Mouse (Mus musculus) layer of hippocampus, postnatal 25 days (tissue): ENCODE measurements at regions not wholly inside any gene's neighbourhood (a gene's known extent, or its start where the extent isn't known, plus 50 kb on each side); places are given as distances from the start of the nearest gene placed in this dataset.
A peak's percentile ranks its signal among the peaks of the same experiment; 100 is the strongest.

Experiments used
- DNase-seq, 2 experiments: peaks; one replicate each; pipeline ENCODE4 v3.0.0; 2022; ENCODE audit warnings: mixed read lengths in 2 of 2, low spot score in 1 of 2; ENCODE audit errors: extremely low spot score in 1 of 2

DNA sequence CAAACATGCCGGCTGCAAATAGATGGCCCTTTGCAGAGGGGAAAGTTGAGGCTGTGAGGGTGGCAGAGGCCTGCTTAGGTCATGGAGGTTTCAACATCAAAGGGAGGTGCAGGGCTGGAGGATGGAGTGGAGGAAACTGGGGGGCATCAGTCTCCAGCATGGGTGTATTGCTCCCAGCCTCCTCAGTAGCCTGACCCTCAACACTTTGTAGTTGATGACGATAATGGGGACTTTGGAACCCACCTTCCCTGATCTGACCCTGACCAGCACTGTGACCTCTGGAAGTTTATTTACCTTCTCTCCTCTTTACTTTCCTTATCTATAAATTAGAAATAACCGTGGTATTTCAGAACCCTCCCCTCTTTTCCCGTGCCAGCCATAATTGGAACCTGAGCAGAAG is 56.2 kb downstream of the Gm26897 start:
- DNase-seq = no peak

DNA sequence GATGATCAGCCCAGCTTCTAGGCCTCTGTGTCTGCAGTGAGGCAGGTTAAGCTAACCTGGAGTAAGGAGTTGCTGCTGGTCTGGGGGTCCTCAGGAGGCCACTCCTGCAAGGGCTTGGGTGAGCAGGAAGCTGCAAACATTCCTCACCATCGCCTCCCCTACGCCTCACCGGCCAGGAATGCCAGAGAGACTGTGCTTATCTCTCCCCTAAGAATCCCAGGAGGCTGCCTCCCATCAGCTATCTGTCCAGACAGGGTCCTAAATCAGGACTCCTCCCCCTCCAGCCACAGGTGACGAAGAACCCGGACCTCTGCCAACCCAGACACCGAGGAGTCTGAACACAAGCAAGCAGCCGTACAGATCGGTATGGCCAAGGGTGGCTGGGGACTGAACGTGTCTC is 56.8 kb downstream of the Gm26897 start:
- DNase-seq = no peak

DNA sequence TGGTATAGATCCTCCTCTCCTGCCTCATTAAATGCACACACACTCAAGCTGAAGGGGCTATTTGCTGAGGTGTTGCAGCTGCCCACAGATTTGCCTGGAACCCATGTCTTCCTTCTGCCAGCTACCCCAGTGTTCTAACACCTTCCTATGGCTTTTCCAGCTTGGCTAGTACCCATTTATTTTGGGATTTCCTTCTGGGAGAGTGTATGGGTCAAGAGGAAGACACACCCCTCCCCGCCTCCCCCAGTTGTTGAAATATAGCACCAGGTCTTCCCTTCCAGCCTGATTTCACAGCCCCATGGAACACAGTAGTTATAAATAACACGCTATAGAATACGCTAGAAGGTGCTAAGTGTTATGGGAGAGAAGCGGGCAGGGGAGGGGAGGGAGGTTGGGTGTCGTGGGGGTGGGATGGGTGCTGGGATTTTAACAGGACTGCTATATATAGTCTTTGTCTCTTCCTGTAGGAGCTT is 57.4 kb downstream of the Gm26897 start:
- DNase-seq = no peak

- no peak for DNase-seq
Observed at GRCm38 (mm10) chr5:111792746-111793145, 59.0 kb downstream of the Gm26897 start.

- no peak for DNase-seq
Observed at GRCm38 (mm10) chr5:111793178-111793577, 59.5 kb downstream of the Gm26897 start.

DNA sequence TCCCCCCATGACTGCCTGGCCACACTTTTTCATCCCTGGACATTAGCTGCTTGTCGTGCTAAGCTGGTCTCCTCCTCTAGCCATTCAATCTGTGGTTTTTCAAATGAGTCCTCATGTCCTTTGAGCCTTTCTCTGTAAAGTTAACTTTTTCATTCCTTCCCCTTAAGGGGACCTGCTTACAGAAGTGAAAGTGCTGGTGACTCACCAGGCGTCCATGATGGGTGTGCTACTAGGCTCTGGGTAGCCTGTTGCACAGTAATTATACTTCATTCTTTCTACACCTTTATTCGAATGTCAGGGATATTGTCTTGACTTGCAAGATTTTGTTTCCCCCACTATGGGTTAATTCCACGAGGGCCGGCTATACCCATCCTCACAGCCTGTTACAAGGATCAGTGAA is 63.2 kb downstream of the Gm26897 start:
- no peak for DNase-seq

DNA sequence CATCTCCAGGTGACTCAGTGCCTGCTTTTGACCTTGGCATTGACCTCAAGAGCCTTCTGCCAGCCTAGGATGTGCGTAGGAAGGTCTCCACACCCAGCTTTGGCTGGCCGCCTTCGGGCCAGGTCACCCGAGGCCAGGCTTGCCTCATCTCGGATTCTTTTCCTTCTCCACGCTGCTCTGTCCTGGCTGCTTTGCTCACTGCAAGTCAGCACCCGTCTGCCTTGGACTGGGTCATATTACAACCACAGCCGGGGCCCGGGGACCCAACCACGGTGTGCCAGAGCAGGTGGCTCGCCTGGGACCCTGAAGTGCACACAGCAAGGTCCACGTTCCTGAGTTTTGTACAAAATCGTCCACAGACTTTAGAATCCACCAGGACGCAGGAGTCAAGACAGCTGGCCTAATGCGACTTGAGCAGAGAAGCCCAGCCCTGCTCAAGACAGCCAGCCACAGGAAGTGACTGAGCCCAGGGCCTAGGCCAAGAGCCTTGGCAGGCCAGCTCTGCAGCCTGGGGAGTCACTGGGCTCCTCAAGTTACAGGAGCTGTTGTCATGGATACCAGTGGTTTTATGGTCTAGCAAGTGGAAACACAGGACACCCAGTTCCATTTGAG is 66.1 kb downstream of the Gm26897 start:
- no peak for DNase-seq

- no peak for DNase-seq
Observed at GRCm38 (mm10) chr5:111800511-111800910, 66.8 kb downstream of the Gm26897 start.

- DNase-seq = no peak
Observed at GRCm38 (mm10) chr5:111801051-111801450, 67.3 kb downstream of the Gm26897 start.

DNA sequence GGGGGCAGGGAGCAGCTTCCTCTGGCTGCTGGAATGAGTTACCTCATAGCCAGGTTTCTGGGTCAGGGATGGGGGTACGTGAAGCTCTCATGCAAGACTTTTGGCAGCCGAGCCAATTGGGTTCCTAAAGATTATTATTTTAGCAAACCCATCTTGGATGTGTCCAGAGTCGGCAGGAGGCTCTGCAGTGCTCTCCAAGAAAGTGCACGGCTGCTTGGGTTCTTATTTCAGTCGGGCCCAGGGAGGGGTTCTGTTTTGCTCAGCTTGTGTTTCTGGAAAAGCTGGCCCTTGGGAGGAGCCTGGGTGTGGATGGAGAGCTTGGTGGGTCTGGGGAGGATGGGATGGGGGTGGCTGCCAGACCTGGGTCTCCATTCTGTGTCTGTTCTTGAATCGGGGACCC is 70.8 kb downstream of the Gm26897 start:
- no peak for DNase-seq

- no peak for DNase-seq
Observed at GRCm38 (mm10) chr5:111805150-111805549, 71.4 kb downstream of the Gm26897 start.

- no peak for DNase-seq
Observed at GRCm38 (mm10) chr5:111805761-111806191, 72.1 kb downstream of the Gm26897 start.

GRCm38 (mm10) chr5:111810079-111810808 is 76.5 kb downstream of the Gm26897 start:
- no peak for DNase-seq

DNA sequence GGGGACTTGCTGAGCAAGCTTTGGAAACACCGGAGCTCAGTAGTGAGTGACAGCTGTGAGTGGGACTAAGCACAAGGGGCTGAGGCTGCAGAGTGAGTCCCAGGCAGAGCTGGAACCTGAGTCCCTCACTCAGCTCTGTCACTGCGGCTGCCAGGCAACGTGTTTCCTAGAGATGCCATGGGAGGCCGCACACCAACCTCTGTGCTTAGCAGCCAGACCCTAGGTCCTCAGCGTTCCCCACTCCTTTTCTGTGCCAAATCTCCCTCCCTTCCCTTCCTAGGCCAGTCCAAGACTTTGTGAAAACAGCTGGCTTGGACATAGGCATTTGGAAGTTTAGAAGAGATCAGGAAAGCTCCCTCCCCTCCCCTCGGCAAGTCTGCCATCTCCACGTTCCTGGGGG is 78.9 kb downstream of the Gm26897 start:
- peak in 1 of 2 experiments; percentile 30 for DNase-seq

- peak; percentile 51 to 81 for DNase-seq
Observed at GRCm38 (mm10) chr5:111813090-111813753, 79.5 kb downstream of the Gm26897 start.

- DNase-seq = no peak
Observed at GRCm38 (mm10) chr5:111814893-111815760, 81.4 kb downstream of the Gm26897 start.

GRCm38 (mm10) chr5:111820963-111821362 is 87.2 kb downstream of the Gm26897 start:
- no peak for DNase-seq

GRCm38 (mm10) chr5:111822882-111823281 is 89.2 kb downstream of the Gm26897 start:
- no peak for DNase-seq

DNA sequence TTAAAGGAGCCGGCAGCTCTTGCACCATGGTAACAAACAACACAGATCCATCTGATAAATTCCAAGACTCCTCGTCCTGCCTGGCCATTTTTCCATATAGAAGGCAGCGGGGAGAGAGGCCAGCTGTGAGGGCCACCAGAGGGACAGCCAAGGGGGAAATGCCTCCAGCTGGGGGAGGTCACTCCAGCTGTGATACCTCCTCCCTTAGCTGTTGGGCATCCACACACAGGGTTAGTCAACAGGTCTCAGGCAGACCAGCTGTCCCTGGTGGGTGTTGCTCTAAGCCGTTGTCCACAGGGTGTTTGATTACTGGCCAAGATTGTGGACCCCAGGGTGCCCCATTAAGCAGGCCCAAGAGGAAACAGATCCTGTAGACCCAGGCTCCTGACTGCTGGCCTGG is 89.7 kb downstream of the Gm26897 start:
- DNase-seq = no peak

GRCm38 (mm10) chr5:111823842-111824241 is 90.1 kb downstream of the Gm26897 start:
- no peak for DNase-seq
